Mouse (Mus musculus) embryonic facial prominence, embryonic 15.5 days (tissue): ENCODE results near the gene Fam189a1. TPM values are rescaled to one million over a fixed set of nuclear protein-coding genes. Genes with fewer than 3 reads are reported as not detected.

Source experiments
- ATAC-seq: fragments of 200-750 bp; cut with Nextera tagmentation; 2 replicates; pipeline ENCODE4 v1.8.0; 2017; ENCODE audit warnings: low read depth, moderate TSS enrichment; ENCODE audit not compliant: insufficient number of reproducible peaks, low FRiP score, low TSS enrichment
- H3K27ac ChIP-seq: fragments of 300-500 bp; sonication (generic); replicated peaks from 2 replicates; pipeline ENCODE4 v1.5.1; 2015; ENCODE audit warnings: mild to moderate bottlenecking, inconsistent platforms
- H3K27me3 ChIP-seq: fragments of 300-500 bp; sonication (generic); 2 replicates; pipeline ENCODE4 v1.6.1; 2015; ENCODE audit warnings: inconsistent platforms
- H3K36me3 ChIP-seq: fragments of 300-500 bp; sonication (generic); 2 replicates; pipeline ENCODE4 v1.6.1; 2015; ENCODE audit warnings: mild to moderate bottlenecking, inconsistent platforms
- H3K4me1 ChIP-seq: fragments of 300-500 bp; sonication (generic); 2 replicates; pipeline ENCODE4 v1.6.1; 2015; ENCODE audit warnings: inconsistent platforms
- H3K4me2 ChIP-seq: fragments of 300-500 bp; sonication (generic); replicated peaks from 2 replicates; pipeline ENCODE4 v1.6.1; 2015; ENCODE audit warnings: mild to moderate bottlenecking, inconsistent platforms
- H3K4me3 ChIP-seq: fragments of 300-500 bp; sonication (generic); replicated peaks from 2 replicates; pipeline ENCODE4 v1.5.1; 2015; ENCODE audit warnings: mild to moderate bottlenecking, inconsistent platforms
- H3K9ac ChIP-seq: fragments of 300-500 bp; sonication (generic); 2 replicates; pipeline ENCODE4 v1.6.1; 2015; ENCODE audit warnings: inconsistent platforms
- H3K9me3 ChIP-seq: fragments of 300-500 bp; sonication (generic); replicated peaks from 2 replicates; pipeline ENCODE4 v1.6.1; 2016; ENCODE audit warnings: inconsistent platforms
- WGBS: fragments of 180-500 bp; shearing (Covaris S2); methylation state at CpG from one replicate; pipeline ENCODE4 v1.1.7; 2015; 5-methylcytosine and 5-hydroxymethylcytosine counted together
- polyA plus RNA-seq: library from polyadenylated mRNA; unstranded; fragments of >200 nt; fragmentation: Nextera tagmentation; extraction: Ambion mirVana; gene quantifications from 2 replicates; pipeline ENCODE4 v1.2.1, GENCODE M21; 2015

Fam189a1 gene
- polyA plus RNA-seq, 1 experiment from 2014 or later = 4.8 TPM

DNA sequence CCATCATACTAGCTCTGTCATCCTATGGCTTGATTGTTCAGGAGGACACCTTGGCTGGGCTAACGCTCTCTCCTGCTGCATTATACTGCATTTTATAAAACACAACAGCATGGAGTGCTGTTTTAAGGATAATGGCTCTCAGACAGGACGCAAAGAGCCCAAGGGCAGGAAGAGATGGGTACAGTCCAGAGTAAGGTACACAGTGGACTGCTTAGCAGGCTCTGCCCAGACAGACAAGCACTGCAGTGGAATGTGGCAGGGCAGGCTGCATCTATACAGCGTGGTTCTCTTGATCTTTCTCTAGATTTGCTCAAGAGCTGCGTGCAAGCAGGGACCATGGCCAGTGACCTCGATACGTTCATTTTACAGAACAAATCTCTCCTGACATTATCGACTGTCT, 90.9 kb downstream of the Fam189a1 start:
- Histone ChIP-seq H3K9me3 (no peaks in the 10 kb centered on the region), H3K4me3 (no peak overlapping the region), H3K9ac (no peak overlapping the region), H3K4me1 (no peaks in the 10 kb centered on the region), H3K27me3 (no peaks in the 10 kb centered on the region), H3K4me2 (no peak overlapping the region), H3K27ac (no peak overlapping the region), H3K36me3 (no peaks in the 10 kb centered on the region)
- 54% methylated on average over 7 of the region's 7 CpGs for WGBS
- no peak for ATAC-seq

DNA sequence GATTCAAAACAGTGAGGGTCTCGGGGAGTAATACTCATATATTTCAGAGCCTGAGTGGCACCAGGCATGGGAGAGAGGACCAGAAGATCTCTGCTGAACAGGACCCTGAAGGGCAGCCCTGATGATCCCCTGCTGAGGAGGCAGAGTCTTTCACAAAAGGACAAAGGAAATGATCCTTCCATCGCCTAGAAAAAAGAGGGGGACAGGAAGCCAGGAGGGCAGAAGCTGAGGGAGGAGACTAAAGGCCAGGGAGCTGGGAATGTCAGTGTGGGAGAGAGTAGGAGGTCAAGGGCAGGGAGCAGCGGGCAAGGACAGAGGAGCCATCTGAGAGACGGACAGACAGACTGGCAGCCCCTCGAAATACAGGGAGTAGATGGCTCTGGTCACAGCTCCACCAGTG, 91.7 kb downstream of the Fam189a1 start:
- no peak overlapping the region for H3K27ac ChIP-seq
- H3K4me3 ChIP-seq = no peak overlapping the region
- H3K9me3 ChIP-seq = no peaks in the 10 kb centered on the region
- no peak for ATAC-seq
- no peaks in the 10 kb centered on the region for H3K36me3 ChIP-seq
- no peak overlapping the region for H3K9ac ChIP-seq
- WGBS = 30% methylated on average over 5 of the region's 5 CpGs
- H3K4me2 ChIP-seq = no peak overlapping the region
- H3K4me1 ChIP-seq = no peaks in the 10 kb centered on the region
- no peaks in the 10 kb centered on the region for H3K27me3 ChIP-seq

DNA sequence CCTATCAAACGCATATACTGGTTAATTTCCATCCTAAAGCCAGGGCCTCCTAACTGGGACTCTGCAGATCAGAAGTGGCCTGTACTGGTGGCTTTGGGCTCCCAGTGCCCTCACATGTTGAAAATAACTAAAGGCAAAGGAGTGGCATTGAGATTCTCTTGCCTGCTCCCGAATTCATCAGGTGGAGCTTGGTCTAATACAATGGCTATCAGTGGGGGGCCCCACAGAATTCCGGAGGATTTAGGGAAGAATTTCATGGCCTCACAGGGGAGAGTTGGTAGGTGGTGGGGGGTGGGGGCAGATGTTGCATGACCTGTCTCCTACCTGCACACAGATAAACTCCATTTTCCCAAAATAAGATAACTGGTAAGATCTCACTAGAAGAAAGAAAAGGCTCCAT, 92.3 kb downstream of the Fam189a1 start:
- Histone ChIP-seq H3K27me3 (no peaks in the 10 kb centered on the region), H3K36me3 (no peaks in the 10 kb centered on the region), H3K4me1 (no peaks in the 10 kb centered on the region), H3K9me3 (no peaks in the 10 kb centered on the region), H3K4me3 (no peak overlapping the region), H3K27ac (no peak overlapping the region), H3K9ac (no peak overlapping the region), H3K4me2 (no peak overlapping the region)
- no peak for ATAC-seq
- WGBS = 34% methylated on average over 3 of the region's 3 CpGs

DNA sequence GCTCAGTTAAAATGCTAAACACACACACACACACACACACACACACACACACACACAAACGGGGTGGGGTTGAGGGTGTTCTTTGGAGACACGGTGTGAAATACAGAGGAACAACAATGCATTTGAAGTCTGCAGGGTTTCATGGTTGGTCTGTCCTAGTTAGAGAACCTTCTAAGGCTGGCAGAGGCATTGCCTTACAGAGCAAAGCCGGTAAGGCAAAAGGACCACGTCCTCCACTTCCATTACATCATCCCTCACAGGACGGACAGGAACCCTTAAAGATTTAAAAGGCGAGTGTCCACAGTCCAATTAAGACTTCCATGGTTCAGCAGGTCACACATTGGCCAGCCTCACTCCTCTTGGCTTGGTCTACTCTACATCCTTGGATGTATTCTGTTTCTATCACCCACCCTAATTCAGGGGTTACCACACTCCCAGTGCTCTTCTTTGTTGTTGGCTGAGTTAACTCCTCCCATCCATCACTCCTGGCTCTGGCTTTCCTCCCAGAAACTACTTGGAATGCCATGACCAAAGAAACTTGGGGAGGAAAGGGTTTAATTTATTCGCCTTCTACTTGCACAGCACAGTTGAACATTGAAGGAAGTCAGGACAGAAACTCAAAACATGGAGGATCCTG, 96.1 kb downstream of the Fam189a1 start:
- Histone ChIP-seq H3K36me3 (no peaks in the 10 kb centered on the region), H3K4me2 (no peak overlapping the region), H3K27me3 (no peaks in the 10 kb centered on the region), H3K4me1 (no peaks in the 10 kb centered on the region), H3K4me3 (no peak overlapping the region), H3K9me3 (no peaks in the 10 kb centered on the region), H3K27ac (no peak overlapping the region), H3K9ac (no peak overlapping the region)
- ATAC-seq = no peak
- 79% methylated on average over 7 of the region's 7 CpGs for WGBS

DNA sequence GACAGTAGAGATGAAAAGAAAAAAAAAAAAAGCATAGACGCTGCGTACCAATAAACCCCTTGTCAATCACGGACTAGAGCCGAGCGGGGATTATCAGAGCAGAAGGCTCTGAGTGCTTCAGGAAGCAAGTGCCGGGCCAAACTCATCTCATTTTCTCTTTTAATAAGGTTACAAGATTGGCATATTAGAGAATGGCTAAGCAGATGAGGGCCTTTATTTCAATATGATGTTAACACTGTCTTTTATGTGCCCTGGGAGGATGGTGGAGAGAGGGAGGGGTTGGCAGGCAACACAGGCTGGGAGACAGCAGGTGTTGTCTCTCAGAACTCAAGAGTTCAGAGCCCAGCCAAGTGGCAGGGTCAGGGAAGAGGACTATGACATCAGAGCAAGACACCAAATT, 99.5 kb downstream of the Fam189a1 start:
- H3K27ac ChIP-seq = no peak overlapping the region
- H3K4me3 ChIP-seq = no peak overlapping the region
- no peaks in the 10 kb centered on the region for H3K9me3 ChIP-seq
- ATAC-seq = no peak
- no peak overlapping the region for H3K4me2 ChIP-seq
- H3K4me1 ChIP-seq = no peaks in the 10 kb centered on the region
- H3K27me3 ChIP-seq = no peaks in the 10 kb centered on the region
- no peaks in the 10 kb centered on the region for H3K36me3 ChIP-seq
- 69% methylated on average over 6 of the region's 6 CpGs for WGBS
- no peak overlapping the region for H3K9ac ChIP-seq

DNA sequence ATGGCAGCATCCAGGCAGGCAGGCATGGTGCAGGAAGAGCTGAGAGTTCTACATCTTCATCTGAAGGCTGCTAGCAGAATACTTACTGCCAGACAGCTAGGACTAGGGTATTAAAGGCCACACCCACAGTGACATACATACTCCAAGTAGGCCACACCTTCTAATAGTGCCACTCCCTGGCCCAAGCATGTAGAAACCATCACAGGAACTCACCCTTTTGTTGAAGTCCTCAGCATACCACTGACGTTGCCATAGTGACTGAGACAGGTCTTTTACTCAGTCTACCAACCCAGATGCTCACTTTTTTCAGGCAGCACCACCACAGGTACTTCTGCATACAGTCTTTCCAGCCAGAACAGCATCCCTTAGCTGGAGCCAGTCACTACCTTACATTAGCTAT, 104.4 kb downstream of the Fam189a1 start:
- Histone ChIP-seq H3K4me1 (no peaks in the 10 kb centered on the region), H3K27ac (no peak overlapping the region), H3K27me3 (no peaks in the 10 kb centered on the region), H3K4me3 (no peak overlapping the region), H3K9ac (no peak overlapping the region), H3K9me3 (no peaks in the 10 kb centered on the region), H3K36me3 (no peaks in the 10 kb centered on the region), H3K4me2 (no peak overlapping the region)
- 69% methylated on average over 1 of the region's 1 CpGs for WGBS
- ATAC-seq = no peak

DNA sequence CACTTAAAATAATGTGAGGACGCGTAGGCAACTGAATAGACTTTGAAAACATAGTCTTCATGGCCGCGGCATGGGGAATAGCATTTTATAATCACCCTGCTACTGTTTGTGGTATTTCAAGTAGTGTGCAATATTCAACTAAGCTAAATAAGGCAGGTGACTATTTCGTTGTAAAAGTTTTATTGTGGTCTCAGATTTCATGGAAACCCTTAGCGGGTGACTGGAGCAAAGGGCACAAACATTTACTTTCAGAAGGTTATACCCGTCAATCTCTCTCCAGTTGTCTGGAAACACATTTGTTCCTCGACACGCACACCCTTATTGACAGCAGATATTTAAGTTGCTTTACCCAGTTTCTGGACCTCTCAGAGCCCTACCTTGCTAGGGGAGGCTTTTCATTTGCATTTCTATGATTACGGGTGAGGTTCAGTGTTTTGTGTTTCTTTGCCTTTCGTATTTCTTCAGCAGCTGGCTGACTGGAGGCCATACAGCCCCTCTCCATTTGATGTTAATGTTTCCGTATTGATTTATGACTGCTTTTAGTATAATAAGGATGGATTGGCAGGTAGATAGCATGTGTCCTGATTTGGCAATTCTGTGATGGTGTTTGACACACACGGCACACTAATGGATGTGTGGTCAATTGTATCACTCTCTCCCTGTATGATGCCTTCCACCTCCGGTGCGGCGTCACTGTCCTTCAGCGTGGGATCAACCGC, 107.0 kb downstream of the Fam189a1 start:
- H3K27ac ChIP-seq = no peak overlapping the region
- WGBS = 85% methylated on average over 18 of the region's 18 CpGs
- no peaks in the 10 kb centered on the region for H3K36me3 ChIP-seq
- ATAC-seq = no peak
- no peak overlapping the region for H3K9ac ChIP-seq
- H3K9me3 ChIP-seq = no peaks in the 10 kb centered on the region
- H3K4me3 ChIP-seq = no peak overlapping the region
- H3K4me2 ChIP-seq = no peak overlapping the region
- no peaks in the 10 kb centered on the region for H3K4me1 ChIP-seq
- H3K27me3 ChIP-seq = no peaks in the 10 kb centered on the region

DNA sequence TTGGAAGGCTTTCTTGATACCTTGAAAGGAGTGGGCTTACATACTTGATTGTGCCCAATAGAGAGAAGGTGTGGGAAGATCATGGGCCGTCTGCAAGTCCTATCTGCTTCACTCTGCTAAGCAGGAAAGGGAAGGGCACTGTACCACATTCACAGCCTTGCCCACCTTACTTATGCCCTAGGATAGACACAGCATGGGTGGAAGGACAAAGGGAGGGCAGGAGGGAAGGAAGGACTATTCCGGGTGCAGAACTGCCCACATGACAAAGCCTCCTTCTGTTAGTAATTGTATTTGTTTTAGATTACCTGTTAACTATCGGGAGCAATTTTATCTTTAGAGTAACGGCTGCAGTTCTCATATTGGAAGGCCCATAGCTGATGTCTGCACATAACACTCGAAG, 108.7 kb downstream of the Fam189a1 start:
- H3K4me3 ChIP-seq = no peak overlapping the region
- H3K4me1 ChIP-seq = no peaks in the 10 kb centered on the region
- H3K4me2 ChIP-seq = no peak overlapping the region
- no peaks in the 10 kb centered on the region for H3K27me3 ChIP-seq
- no peak overlapping the region for H3K9ac ChIP-seq
- ATAC-seq = no peak
- no peaks in the 10 kb centered on the region for H3K9me3 ChIP-seq
- H3K36me3 ChIP-seq = no peaks in the 10 kb centered on the region
- H3K27ac ChIP-seq = no peak overlapping the region
- WGBS = 64% methylated on average over 5 of the region's 5 CpGs

DNA sequence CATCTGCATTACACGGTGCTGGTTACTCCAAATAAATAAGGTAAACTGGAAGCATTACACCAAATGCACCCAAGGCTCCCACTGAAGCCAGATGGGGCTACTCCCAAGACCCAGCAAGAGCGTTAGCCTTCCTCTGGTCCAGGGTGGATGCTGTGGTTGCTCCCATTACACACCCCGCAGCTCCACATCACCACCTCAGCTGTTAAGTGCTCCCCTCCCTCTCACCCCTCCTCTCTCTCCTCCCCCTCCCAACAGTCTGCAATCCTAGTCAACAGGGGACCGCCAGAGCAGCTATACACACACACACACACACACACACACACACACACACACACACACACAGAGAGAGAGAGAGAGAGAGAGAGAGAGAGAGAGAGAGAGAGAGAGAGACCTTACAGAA, 109.7 kb downstream of the Fam189a1 start:
- Histone ChIP-seq H3K27ac (no peak overlapping the region), H3K27me3 (no peaks in the 10 kb centered on the region), H3K4me3 (no peak overlapping the region), H3K9ac (no peak overlapping the region), H3K9me3 (no peaks in the 10 kb centered on the region), H3K36me3 (no peaks in the 10 kb centered on the region), H3K4me2 (no peak overlapping the region), H3K4me1 (no peaks in the 10 kb centered on the region)
- no peak for ATAC-seq
- WGBS = 54% methylated on average over 4 of the region's 4 CpGs

DNA sequence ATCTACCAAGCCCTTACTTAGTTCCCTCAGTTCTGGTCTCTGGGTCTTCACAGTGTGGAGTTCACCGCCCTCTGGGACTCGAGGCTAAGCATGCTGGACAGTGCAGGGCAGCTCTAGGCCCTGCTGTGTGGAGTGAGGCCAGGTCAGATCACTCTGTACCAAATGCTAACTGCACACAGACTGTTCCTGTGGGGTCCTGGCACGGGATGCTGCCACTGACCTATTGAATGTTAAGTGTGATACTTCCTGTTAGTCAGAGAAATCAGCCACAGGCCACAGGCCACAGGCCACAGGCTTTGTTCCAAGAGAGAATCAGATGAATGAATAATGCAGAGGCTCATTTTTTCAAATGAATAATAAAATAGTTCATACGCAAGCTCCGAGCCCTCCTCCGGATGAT, 112.1 kb downstream of the Fam189a1 start:
- H3K4me3 ChIP-seq = no peak overlapping the region
- no peak overlapping the region for H3K4me2 ChIP-seq
- no peaks in the 10 kb centered on the region for H3K4me1 ChIP-seq
- no peak overlapping the region for H3K27ac ChIP-seq
- 0 out of 2 replicates have a peak, but pooled peaks have one; percentile 25 for ATAC-seq
- H3K9me3 ChIP-seq = no peaks in the 10 kb centered on the region
- WGBS = 61% methylated on average over 6 of the region's 6 CpGs
- H3K27me3 ChIP-seq = no peaks in the 10 kb centered on the region
- H3K9ac ChIP-seq = no peak overlapping the region
- H3K36me3 ChIP-seq = no peaks in the 10 kb centered on the region

DNA sequence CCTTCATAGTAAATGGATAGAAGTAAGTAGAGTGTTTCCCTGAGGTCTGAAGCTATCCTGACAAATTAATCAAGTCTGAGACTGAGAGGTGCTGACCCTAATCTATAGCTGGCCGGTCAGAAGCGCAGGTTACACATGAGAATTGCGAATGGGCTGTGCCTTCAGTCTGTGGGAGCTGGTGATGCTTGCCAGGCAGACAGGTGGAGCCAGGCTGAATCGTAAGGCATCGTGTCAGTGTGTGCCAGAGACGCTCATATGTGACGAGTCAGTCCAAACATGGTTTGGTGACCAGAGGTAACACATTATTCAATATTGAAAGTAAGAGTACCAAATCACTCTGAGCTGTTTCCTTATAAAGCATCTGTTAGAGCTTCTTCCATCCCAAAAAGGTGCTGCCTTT, 115.3 kb downstream of the Fam189a1 start:
- no peaks in the 10 kb centered on the region for H3K27me3 ChIP-seq
- H3K4me3 ChIP-seq = no peak overlapping the region
- H3K27ac ChIP-seq = no peak overlapping the region
- H3K9ac ChIP-seq = no peak overlapping the region
- no peaks in the 10 kb centered on the region for H3K4me1 ChIP-seq
- no peaks in the 10 kb centered on the region for H3K9me3 ChIP-seq
- ATAC-seq = no peak
- no peak overlapping the region for H3K4me2 ChIP-seq
- WGBS = 93% methylated on average over 7 of the region's 7 CpGs
- no peaks in the 10 kb centered on the region for H3K36me3 ChIP-seq

DNA sequence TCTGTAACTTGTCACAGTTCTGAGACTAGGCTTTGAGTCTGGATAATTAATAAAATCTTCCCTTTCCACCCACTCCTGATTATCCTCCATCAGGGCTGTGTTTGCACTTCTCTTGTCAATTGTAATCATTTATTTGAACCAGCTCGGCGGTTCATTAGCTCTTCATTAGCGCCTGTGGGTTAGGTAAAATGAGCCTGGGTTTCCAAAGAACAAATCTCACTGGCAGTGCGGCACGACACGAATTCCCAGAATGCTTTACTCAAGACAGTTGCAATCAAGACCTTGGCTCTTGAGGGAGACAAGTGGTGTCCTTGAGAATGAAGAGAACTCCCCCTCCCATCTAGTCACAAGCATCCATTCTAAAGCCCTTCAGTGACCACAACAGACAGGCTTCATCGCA, 124.6 kb downstream of the Fam189a1 start:
- Histone ChIP-seq H3K4me1 (no peaks in the 10 kb centered on the region), H3K27me3 (no peaks in the 10 kb centered on the region), H3K4me2 (no peak overlapping the region), H3K9ac (no peak overlapping the region), H3K27ac (no peak overlapping the region), H3K4me3 (no peak overlapping the region), H3K9me3 (no peaks in the 10 kb centered on the region), H3K36me3 (no peaks in the 10 kb centered on the region)
- no peak for ATAC-seq
- WGBS = 83% methylated on average over 7 of the region's 7 CpGs
